Mouse (Mus musculus) left cerebral cortex, adult 18-20 months (tissue): ENCODE data around the gene Psmd11. TPM values are rescaled to one million over a fixed set of nuclear protein-coding genes. Genes with fewer than 3 reads are reported as not detected.

ENCODE experiments used
- DNase-seq, 2 experiments: peaks; one replicate each; pipeline ENCODE4 v3.0.0; 2021 to 2022; ENCODE audit warnings: low spot score in 2 of 2, mixed read lengths in 1 of 2
- total RNA-seq, 2 experiments: library from RNA; stranded (reverse); gene quantifications; 2 replicates each; pipeline ENCODE4 v1.2.3; 2021

The Psmd11 gene
- total RNA-seq, 2 experiments from 2014 or later = 96.3 to 109 TPM

DNA sequence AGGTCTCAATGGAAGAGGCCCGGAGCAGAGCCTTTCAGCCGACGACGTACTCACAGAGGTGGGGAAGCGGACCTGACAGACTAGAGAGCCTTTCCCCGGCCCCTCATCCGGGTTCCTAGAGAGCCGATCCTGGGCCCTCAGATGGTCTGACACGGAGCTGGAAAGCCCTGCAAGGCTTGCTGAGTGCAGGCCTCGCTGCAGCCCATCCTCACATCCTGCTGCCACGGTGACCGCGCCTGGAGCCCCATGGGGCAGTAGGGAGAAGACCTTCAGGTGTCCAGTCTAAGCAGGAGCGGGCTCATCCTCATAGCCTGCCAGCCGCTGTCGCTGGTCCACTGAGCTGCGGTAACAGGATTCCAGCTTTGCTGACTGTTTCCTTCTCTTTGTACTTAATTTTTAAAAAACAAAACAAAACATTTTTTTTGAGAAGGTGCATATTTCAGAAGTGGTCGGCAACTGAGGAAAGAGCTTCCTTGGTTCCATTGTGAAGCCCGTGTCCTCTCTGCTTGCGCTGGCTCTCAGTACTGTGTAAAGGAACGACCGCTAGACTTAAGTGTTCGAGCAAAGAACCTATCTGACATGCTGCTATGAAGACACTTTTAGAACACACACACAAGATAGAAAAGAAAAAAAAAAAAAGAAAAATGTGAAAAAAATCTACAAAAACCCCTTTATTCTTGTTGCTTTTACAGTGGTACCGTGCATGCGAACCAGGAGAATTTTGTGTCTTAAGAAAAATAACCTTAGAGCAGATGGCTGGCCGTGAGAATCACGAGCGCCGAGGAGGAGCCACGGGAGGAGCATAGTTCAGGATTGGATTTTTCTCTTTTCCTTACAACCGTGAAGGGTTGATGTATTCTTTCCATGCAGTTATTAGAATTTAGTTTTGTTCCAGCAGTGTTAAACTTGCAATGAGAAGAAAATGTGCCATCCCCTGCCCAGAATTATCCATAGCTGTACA is 51.8 kb downstream of the Psmd11 start:
- peak in 1 of 2 experiments; percentile 22 for DNase-seq

DNA sequence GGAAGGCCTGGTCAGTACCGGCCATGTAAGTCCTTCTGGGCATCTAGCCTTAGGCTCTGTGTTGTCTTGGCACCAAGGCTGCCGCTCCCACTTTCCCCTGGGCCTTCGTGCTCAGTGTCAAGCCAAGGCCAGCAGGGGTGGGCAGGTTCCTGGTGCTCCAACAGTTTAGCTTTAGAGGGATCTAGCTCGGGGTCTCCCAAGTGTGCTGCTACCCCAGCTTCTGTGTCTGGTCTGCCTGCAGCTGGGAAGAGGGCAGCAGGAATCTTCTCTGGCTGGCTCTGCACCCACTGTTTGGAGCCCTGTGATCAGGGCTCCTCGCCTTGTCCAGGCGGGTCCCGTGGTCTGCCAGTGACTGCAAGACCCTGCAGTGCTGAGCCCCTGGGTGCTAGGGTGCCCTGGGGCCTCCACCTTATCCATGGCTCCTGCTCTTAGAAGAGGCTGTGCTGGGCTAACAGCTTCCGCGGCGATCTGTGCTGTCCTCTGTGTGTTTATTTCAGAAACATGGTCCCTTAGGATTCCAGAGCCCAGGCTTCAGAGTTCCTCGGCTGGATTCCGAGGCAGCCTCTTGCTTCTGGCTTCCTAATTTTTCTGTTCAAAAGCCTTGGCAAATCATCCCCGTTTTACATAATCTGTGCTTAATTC is 53.1 kb downstream of the Psmd11 start:
- DNase-seq = peak in 1 of 2 experiments; percentile 27

DNA sequence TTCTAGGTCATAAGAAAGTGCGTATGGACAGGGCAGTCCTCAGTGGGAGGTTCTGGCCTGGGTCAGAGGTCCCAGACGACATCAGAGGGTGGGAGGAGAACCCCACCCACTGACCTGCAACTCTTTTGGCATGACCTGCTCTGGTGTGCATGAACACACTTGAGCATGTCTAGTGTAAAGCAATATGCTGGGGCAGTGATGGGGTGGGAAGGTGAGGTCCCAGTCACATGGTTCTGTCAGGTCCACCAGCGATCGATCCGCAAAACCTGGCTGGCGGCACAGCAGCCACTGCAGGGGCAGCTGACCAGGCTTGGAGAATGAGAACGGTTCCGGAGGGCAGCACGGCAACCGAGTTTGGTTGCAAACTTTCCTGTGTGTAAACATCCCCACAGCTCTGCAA is 53.9 kb downstream of the Psmd11 start:
- peak in 1 of 2 experiments; percentile 4 for DNase-seq

DNA sequence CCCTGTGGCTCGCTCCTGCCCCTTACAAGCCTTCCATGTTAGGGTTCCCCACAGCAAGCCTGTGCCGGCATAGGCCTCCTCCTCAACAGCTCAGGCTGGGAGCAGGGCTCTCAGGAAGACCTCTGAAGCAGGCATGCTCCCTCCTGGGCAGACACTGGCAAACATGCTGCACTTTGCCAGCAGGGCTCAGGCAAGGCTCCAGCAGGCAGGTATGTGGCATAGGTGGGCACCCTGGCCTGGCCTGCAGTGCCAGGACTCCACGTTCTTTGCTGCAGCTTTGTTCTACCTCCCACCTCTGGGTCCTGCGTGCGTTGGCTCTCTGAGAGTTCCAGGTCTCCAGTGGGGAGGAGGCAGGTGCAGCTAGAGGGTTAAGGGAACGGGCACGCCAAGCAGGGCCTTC is 54.5 kb downstream of the Psmd11 start:
- DNase-seq = no peak

DNA sequence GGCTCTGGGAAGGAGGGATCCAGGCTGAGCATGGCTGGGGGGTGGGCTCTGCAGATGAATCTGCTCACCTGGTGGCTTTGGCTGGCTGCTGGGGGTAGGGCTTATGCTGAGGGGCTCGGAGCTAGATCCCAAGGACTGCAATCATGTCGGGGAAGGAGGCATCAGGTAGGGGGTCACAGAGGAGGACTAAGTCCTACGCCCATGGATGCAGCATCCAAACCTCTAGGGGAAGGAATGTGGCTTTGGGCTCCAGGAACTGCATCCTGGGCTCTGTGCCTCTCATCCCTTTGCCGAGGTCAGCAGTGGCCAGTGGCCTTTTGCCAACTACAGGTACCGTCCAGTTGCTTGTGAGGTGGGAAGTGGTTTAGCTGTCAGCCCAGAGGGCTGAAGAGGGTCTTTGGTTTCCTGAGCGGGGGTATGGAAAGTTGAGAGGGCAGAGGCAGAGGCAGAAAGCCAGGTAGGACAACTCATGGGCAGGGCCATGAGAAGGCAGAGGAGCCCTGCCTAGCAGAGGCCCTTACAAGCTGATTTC is 55.2 kb downstream of the Psmd11 start:
- no peak for DNase-seq

DNA sequence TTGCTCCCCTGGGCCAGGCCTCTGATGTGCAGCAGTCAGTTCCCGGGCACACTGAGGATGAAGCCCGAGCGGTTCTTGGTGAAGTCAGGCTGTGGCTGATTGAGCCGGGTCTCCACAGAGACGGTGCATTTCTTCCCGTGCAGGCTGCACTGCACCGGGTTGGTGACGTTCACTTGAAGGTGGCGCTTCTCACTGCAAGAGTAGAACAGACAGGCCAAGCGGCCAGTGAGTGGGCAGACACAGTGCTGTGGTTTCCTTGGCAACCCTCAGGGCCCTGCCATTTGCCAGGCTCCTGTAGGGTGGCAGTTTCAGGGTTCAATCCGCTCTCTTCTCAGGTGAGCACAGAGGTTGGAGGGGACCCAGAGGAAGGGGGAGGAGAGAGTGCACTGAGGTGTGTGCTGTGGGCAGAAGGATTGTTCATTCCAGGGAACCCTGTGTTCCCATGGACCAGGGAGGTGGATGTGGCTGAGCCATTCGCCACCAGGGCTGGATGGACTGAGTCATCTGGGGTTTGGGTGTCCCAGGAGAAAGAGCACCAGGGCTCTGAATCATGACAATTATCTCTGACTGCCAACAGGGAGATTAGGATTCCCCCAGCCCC is 55.9 kb downstream of the Psmd11 start:
- DNase-seq = peak; percentile 77 to 89

DNA sequence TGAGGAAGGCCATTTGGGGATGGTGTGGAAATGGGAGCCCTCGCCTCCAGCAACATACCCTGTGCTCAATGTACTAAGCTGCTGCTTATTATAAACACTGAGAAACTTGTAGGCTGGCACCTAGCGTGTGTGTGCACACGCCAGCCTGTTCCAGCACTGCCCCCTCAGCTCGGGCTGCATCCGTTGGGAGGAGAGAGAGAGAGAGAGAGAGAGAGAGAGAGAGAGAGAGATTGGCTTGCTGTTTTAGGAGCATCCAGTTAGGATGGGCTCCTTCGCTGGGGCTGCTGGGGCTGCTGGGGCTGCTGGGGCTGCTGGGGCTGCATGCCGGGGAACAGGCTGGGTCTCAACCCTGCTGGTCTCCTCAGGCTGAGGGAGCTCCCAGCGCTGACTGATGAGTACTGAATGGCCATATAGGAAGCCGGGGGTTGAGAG is 56.7 kb downstream of the Psmd11 start:
- peak; percentile 50 to 65 for DNase-seq

DNA sequence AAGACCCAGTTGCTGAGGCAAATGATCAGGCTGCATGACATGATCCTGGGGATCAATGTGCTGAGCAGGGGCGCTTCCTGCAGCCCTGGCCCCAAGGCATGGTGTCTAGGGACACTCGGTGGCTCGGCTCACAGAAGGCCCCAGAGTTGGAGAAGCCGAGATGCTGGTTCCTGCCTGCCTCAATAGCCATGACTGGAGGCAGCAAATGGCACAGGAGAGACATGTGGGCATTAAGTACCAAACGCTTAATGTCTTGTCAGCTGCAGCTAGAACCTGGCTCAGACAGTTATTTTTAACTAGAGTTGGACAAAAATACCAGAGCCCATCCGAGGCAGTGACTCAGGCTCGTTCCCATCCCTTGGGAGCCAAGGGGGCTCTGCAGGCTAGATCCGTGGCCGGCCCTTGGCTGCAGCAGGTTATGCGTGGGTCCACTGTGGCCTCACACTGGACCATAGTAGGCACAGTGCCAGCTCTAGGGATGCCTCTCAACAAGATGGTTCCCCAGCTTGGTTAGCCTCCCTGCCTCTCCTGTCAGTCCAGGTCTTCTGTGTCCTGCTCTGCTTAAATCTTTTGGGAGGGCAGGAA is 57.3 kb downstream of the Psmd11 start:
- peak in 1 of 2 experiments; percentile 27 for DNase-seq

DNA sequence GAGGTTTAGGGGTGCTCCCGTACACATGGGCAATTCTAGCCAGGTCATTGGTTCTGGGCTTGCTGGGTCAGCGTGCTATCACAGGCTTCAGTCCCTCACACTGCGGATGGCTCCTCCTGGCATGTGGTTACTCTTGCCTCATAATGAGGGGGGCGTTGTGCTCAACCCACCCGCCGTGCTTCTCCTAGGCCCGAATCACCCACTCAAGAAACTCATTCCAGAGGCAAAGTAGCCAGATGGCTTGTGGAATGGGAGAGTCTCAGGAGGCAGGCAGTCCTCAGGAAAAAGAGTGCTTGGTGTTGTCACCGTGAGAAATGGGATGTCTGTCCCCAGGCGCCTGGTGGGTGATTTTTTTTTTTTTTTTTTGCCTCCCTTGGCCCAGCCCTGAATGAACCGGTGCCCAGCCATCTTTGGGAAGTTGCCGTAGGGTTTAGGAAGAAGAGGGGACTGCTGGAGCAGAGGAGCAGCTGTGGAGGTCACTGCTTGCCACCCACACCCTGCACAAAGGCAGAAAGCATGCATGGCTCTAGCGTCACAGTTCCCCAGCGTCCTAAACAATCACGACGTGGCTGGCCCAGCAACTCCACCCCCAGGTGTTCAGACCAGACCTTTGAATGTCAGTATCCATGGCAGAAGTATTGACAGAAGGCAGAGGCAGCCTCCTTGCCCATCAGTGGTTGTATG is 59.6 kb downstream of the Psmd11 start:
- peak; percentile 61 to 81 for DNase-seq

DNA sequence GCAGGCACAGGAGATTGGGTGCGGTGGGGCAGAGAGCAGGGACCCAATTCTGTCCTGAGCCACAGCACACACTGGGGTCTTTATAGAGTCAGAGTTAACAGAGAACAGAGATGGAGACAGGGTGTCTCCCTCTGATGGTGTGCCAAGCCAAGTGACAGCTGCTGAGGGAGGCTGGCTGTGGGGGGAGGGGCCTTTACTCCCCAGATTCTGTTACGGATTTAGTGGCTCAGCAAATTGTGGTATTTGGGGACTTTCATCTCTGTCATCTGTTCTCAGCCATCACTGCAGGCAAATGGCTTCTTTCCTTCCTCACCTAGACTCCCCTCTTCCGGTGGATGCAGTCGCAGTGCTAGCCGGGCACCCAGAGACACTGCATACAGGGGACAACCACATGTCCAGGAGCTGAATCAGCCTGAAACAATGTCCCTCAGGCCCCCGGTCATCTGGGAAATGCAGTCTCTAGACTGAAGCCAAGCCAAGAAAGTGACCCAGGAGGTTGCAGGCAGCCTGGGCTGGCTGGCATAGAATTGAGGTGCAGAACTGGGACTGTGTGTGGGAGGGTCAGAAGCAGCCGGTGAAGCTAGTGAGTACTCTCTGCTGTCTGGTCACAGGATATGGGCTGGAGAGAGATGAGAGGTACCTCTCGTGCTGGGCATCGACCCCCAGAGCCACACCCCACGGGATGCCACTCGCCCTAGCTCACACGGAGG is 60.9 kb downstream of the Psmd11 start:
- peak; percentile 61 to 69 for DNase-seq

DNA sequence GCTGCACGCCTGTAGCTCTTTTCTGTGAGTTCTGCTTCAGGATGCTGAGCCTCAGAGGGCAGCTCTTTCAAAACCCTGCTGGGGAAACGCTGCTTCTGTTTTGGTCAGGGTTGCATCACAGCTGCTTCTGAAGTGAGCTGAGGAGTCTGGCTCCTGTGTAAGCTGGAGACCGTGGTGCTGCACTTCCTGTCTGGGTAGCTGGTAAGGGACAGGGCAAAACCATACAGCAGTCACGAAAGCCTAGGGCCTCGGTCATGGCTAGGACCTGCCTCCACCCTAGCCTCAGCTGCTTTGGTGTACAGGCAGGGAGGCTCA is 61.4 kb downstream of the Psmd11 start:
- peak in 1 of 2 experiments; percentile 5 for DNase-seq

DNA sequence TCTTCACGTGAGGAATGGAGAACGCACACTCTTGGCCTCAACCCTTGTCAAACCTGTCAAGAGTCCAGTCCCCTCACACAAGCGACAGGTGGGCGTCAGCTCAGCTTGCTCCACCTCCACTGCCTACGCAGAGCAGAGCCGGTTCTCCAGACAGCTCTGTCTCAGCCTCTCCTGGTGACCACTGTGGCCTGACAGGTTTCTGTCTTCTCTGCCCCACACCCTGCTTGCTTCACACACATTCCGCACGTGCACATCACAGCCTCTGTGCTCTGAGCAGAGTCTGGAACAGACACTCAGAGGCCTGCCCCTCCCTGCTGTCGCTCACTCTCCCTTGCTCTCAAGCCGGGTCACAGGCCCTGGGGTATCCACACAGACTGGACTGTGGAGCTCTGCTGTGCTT is 62.4 kb downstream of the Psmd11 start:
- no peak for DNase-seq

DNA sequence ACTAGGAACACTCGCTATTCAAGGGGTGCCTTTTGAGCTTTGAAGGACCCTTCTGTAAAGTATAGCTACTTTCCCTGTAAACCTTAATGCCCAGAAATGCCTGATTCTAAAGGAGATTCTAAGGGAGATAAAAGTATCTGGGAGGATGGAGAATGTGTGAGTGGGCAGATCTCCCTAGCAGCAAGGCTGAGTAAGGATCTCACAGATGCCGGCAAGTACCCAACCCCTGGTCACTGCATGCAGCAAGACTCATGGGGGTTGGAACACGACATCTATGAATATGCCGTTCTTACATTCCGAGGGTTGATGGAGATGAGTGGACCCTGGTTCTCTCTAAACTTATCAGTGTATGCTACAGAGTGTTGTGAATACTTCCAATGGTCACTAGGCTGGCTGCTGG is 64.8 kb downstream of the Psmd11 start:
- DNase-seq = no peak

DNA sequence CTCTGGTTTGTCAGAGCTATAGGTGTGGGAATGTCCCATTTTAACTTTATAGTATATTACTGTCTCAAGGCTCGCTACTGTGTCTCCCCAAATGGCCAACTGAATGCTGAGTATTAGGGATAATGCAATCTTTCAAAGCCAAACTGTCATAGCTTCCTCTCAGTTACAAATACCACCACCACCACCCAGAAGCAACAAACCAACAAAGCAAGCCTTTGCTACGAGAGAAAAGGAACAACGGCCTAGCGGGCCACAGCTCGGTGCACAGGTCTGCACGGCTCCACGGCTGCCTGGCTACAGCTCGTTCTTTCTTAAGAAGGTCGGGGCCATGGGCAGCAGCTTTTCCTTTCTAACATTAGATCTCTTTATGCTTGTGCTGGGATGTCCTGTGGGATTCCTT is 66.4 kb downstream of the Psmd11 start:
- DNase-seq = no peak

DNA sequence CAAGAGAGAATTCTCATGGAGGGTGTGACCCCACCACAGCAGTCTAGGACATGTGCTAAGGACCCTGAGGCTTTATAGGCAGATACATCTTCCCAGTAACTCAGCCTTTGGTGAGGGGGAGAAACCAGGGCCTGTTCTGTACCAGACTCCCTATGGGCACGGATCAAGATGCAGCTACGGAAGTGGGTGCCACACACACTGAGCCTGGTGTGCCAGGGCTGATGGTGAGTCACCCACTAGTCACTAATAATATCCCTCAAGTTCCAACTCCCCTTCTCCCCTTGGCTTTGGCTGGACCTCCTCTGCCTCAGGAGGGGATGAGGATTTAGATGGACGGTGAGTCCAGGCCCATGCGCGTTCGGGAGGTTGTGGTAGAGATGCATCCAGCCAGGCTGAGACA is 67.6 kb downstream of the Psmd11 start:
- peak in 1 of 2 experiments; percentile 13 for DNase-seq

DNA sequence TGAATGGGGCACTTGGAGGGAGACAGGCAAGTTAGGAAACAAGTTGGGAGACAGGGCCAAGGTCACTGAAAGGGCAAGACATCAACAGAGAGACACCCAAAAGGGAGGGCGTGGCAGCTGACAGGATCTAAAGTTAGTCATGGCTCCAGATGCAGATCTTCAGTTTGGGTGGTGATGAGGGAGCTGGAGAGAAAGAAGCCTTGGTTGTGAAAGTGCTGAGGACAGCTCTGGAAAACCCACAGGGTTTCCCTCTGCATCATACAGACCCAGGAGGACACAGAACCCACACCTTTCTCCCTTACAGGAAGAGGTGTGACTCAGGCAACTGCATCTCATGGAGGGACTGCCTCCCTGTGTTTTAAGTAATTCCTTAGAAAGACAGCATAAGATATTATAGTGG is 68.2 kb downstream of the Psmd11 start:
- no peak for DNase-seq

DNA sequence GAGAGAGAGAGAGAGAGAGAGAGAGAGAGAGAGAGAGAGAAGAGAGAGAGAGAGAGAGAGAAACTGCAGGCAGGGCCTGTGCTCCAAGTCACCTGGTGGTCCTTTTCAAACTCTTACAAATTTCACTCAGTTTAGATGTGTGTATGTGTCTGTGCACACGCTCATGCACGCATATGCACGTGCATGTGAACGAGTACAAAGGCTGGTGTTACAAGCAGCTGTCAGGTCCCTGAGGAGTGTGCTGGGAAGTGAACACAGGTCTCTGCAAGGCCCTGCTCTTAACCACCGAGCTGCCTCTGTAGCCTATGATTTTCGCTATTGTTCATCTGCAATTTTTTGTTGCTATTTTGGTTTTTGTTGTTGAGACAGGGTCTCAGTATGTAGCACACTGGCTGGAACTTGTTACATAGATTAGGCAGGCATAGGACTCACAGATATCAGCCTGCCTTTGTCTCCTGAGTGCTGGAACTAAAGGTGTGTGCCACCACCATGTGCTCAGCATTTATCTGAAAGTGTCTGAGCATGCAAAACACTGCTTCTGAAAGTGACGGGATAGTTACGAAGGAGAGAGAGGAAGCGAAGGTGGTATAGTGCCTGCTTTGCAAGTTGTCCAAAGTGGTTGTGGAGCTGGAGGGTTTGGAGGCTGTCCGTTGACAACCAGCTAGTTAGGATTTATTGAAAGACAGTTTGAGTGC is 69.0 kb downstream of the Psmd11 start:
- no peak for DNase-seq

DNA sequence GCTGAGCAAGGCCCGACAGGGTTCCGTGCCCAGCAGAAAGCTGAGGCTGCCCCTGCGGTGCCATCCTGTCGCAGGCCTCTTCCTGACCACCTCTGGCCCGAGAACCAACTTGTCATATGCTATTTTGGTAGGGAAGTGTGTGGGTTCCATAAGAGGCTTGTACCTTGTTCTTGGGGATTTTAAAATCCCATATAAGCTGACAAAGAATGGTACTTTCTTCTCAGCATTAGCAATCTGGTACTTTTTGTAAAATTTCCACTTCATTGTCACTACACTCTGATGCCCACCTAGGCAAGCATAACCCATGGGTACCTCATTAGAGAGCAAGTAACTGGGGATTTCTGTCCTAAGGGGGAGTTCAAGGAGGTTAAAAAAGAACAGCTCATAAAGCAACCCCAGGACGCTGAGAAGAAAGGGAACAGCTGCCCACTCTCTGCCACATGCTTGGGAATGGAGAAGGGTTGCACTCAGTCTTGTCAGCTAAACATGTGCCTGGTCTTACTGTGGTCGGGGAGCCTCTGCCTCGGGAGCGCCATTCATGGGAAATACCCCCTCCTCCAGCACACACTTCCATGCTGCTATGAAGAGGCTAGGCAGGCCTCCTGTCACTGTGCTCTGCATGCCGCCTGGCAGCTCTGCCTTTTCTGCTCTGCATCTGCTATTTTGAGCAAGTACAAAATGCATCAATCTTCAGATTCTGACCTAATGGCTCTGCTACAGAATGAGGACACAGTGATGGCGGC is 70.1 kb downstream of the Psmd11 start:
- peak in 1 of 2 experiments; percentile 23 for DNase-seq

DNA sequence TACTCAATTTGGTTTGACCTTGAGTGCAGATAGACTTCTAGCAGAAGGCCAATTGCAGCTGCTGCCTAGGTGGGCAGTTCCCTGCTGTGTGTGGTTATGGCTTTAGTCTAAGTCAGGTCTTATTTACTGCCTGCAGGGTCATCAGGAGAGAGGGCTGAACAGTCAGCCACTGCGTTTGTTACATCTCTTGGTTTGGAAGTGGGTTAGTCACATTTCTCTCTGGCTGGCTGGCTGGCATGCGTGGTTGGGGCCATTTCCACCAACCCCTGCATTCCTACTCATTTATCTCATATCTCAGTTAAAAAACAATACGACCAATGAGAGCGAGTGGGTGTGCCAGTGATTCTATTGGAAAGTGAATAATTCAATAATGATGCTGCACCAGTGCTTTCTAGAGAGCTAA is 71.1 kb downstream of the Psmd11 start:
- no peak for DNase-seq
